Mouse (Mus musculus) retina, embryonic 14.5 days (tissue): ENCODE measurements around the gene Klc4.

ENCODE experiments used
- DNase-seq: peaks from one replicate; pipeline ENCODE4 v3.0.0-alpha.2; 2015; ENCODE audit warnings: low spot score

Gene Klc4

GRCm38 (mm10) chr17:46645561-46646321, at the start of gene Klc4, which contains the start of gene Mrpl2:
Klc4 (minus strand) TSS chr17:46646022.
Mrpl2 (plus strand) TSS chr17:46646229.
- DNase-seq, result peak; percentile 97

GRCm38 (mm10) chr17:46694517-46695063, 48.8 kb upstream of the Klc4 start:
- DNase-seq, result no peak

- DNase-seq, result no peak
These were observed 45.6 kb upstream of the Klc4 start for GRCm38 (mm10) chr17:46691390-46691789.

GRCm38 (mm10) chr17:46690665-46691064, 44.8 kb upstream of the Klc4 start:
- DNase-seq, result no peak

- no peak for DNase-seq
These were observed 40.1 kb upstream of the Klc4 start for GRCm38 (mm10) chr17:46685913-46686312.

- DNase-seq, result no peak
These were observed 37.0 kb upstream of the Klc4 start for GRCm38 (mm10) chr17:46682654-46683389.

GRCm38 (mm10) chr17:46681466-46682118, 35.8 kb upstream of the Klc4 start:
- DNase-seq, result no peak

- DNase-seq, result peak; percentile 98
These were observed 35.0 kb upstream of the Klc4 start, which contains the start of gene Klhdc3 for GRCm38 (mm10) chr17:46680760-46681373. Klhdc3 (minus strand) TSS chr17:46680914.

GRCm38 (mm10) chr17:46679843-46680759, 34.3 kb upstream of the Klc4 start:
- peak; percentile 65 for DNase-seq

- DNase-seq, result no peak
These were observed 33.1 kb upstream of the Klc4 start for GRCm38 (mm10) chr17:46678911-46679310.

- no peak for DNase-seq
These were observed 32.6 kb upstream of the Klc4 start, which contains the start of gene Mea1 for GRCm38 (mm10) chr17:46678416-46678815. Mea1 (plus strand) TSS chr17:46678793.

GRCm38 (mm10) chr17:46674530-46675283, 28.9 kb upstream of the Klc4 start:
- no peak for DNase-seq

- DNase-seq, result peak; percentile 92
These were observed 28.2 kb upstream of the Klc4 start, which contains the start of gene Rrp36 for GRCm38 (mm10) chr17:46673850-46674529. Rrp36 (minus strand) TSS chr17:46674352.

GRCm38 (mm10) chr17:46669911-46670310, 24.1 kb upstream of the Klc4 start:
- DNase-seq, result no peak

GRCm38 (mm10) chr17:46667712-46668111, 21.9 kb upstream of the Klc4 start:
- DNase-seq, result no peak

- no peak for DNase-seq
These were observed 16.9 kb upstream of the Klc4 start for GRCm38 (mm10) chr17:46662730-46663129.

GRCm38 (mm10) chr17:46661981-46662380, 16.2 kb upstream of the Klc4 start:
- no peak for DNase-seq

- DNase-seq, result no peak
These were observed 15.5 kb upstream of the Klc4 start for GRCm38 (mm10) chr17:46661351-46661750.

GRCm38 (mm10) chr17:46656054-46656453, 10.2 kb upstream of the Klc4 start:
- DNase-seq, result no peak
